Mouse (Mus musculus) T-helper 17 cell (primary cell): ENCODE results near the gene Cyp27a1.

Source experiments
- in situ Hi-C, 2 experiments: fragments of 300-600 bp; cut with MboI, MseI; formaldehyde crosslinking; loops; 1 replicate in 1 of 2; 2 replicates in 1 of 2; pipeline ENCODE4 v1.15.1; 2025; ENCODE audit warnings: high pct_unique_total_duplicates in 2 of 2

Cyp27a1 gene

DNA sequence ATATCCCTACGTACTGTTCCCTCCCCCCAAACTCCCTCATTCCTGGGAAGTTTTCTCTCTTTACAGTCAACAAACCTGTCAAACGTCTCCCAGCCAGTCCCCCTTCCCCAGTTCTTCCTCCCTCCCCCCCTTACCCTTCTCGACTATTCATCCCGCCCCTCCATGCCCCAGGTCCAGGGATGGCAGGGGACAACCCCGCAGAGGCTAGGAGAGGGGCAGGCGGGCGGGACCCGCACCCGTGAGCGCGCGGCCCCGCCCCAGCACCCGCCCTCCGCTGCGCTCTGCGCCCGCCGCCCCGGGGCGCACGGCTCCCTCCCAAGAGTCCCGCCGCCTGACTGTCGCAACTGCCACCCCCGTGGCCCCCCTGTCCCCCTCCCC lies 58.1 kb downstream of the Cyp27a1 start:
- in situ Hi-C loops: loop anchor here in 1 of 2 experiments (5.0 kb wide), 1 partner anchor 36 kb away; no protein-coding TSS in a partner anchor

DNA sequence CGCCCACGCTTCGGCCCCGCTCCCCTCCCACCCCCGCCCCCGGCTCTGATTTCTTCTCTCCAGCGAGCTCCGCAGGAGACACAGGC lies 58.3 kb downstream of the Cyp27a1 start, which contains the start of gene Wnt6:
TSS of gene Wnt6 (plus strand) at position 48 of the 86 bp plus-strand sequence.
- in situ Hi-C loops: loop anchor here in 1 of 2 experiments (5.0 kb wide), 1 partner anchor 36 kb away; no protein-coding TSS in a partner anchor

GRCm38 (mm10) chr1:74771931-74772620 lies 58.7 kb downstream of the Cyp27a1 start:
- in situ Hi-C loops: loop anchor here in 1 of 2 experiments (5.0 kb wide), 1 partner anchor 35 kb away; no protein-coding TSS in a partner anchor

DNA sequence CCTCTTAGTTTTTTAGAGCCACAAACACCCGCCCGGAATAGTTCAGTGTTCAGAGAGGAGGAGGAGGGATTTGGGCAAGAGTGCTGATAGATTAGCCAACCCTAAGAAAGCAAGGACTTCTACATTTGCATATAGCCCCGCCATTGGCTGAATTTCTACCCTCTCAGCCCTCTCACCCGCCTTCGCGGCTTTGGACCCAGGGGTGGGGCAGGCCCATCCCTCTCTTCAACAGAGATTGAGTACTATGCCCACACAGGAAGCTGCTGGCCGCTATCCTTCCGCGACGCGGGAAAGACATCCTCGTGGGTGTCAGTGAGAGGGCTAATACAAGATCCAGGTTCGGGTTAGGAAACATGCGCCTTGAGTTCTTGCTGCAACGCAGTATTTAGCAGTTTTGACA lies 59.8 kb downstream of the Cyp27a1 start:
- in situ Hi-C loops: loop anchor here in 1 of 2 experiments (5.0 kb wide), 1 partner anchor 34 kb away; no protein-coding TSS in a partner anchor

DNA sequence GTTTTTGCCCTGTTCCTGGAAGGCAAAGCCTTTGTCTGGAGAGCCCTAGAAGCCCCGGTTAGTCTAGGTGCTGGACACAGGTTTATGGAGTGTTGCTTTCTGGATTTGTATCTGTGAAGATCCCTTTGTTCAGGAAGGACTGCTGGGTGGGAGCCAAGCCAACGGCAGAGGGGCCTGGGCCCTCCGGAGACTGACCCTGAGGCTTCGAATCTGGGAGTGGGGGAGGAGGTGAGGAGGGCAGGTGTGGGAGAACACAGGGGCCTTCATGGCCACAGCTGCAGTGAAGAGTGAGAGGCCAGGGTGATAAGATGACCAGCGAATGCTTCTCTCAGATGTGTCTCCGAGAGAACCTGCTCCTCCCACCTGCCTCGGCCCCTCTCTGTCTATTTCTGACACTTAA lies 60.7 kb downstream of the Cyp27a1 start:
- in situ Hi-C loops: loop anchor here in 1 of 2 experiments (5.0 kb wide), 1 partner anchor 33 kb away; no protein-coding TSS in a partner anchor

- in situ Hi-C loops: no loop called here
Observed at GRCm38 (mm10) chr1:74775816-74776215, 62.4 kb downstream of the Cyp27a1 start.

DNA sequence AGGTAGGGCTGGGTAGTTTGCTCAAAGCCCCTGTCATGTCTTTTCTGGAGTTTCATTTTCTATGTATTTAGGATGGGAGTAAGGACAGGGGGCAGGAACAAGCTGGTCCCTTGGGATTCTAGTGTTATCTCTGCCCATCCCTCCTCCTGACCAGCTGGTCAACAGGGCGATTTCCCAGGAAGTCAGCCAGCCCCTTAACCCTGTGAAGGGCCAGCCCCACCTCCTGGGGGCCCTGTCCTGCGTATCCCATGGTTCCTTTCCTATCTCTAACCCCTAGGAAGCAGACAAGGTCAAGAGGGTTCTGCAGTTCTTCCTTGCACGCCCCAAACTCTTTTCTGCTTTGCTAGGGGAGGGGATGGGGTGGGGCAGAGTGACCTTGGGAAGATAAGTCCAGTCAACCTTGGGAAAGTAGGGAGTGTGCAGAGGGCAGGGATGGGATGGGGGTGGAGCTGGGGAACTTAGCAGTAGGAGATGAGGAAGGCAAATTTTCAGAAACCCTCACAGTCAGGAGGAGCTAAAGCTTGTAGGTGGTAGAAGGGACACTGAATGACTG lies 65.6 kb downstream of the Cyp27a1 start:
- in situ Hi-C loops: no loop called here

GRCm38 (mm10) chr1:74782045-74782444 lies 68.7 kb downstream of the Cyp27a1 start:
- in situ Hi-C loops: no loop called here

GRCm38 (mm10) chr1:74783554-74783953 lies 70.2 kb downstream of the Cyp27a1 start:
- in situ Hi-C loops: no loop called here

DNA sequence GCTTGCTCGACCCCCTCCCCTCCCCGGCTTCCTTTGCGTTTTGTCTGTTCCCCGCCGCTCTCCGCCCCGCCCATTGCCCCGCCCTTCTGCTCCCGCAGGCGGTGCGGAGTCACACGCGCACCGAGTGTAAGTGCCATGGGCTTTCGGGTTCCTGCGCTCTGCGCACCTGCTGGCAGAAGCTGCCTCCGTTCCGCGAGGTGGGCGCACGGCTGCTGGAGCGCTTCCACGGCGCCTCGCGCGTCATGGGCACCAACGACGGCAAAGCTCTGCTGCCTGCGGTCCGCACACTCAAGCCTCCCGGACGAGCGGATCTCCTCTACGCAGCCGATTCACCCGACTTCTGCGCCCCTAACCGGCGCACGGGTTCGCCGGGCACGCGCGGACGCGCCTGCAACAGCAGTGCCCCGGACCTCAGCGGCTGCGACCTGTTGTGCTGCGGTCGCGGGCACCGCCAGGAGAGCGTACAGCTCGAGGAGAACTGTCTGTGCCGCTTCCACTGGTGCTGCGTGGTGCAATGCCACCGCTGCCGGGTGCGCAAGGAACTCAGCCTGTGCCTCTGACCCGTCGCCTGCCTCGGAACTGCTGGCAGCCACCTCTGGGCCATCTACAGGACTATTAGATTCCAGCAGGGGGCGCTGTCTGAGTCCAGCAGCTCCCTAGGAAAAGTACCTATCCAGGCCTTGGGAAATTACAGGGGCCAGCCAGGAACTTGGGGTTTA lies 70.8 kb downstream of the Cyp27a1 start:
- in situ Hi-C loops: no loop called here
